Mouse (Mus musculus): ENCODE measurements around the gene Mut. TPM values are rescaled to one million over a fixed set of nuclear protein-coding genes. Genes with fewer than 3 reads are reported as not detected.

Mut gene
- 30.1 and 31.2 TPM in 2 replicates for polyA plus RNA-seq (2014; fragmentation: Nextera tagmentation; extraction: Ambion mirVana)

GRCm38 (mm10) chr17:40934420-40935231 lies at the start of gene Mut, which contains the start of gene Cenpq:
TSS of gene Mut (plus strand) at chr17:40934685.
TSS of gene Cenpq (minus strand) at chr17:40935047.
- no peaks in the 10 kb centered on the region for H3K36me3 ChIP-seq (ENCODE audit: control insufficient read depth, insufficient read depth, low read length)
- peak within 1 kb of the TSS; percentile 68 for H3K9ac ChIP-seq (ENCODE audit: low read length)
- peak within 1 kb of the TSS; percentile 63 for H3K27ac ChIP-seq (ENCODE audit: low read depth, low read length)
- no peaks in the 10 kb centered on the region for H3K27me3 ChIP-seq (ENCODE audit: control insufficient read depth, insufficient read depth, low read length)
- peaks cover 3% of the 10 kb centered on the region; the same call in 1 of the 2 replicates for H3K4me1 ChIP-seq (ENCODE audit: control insufficient read depth, insufficient read depth, low read length)
- peak within 1 kb of the TSS; percentile 59 for H3K4me2 ChIP-seq
- peak; percentile 99 for DNase-seq (ENCODE audit: low spot score, missing footprints)
- WGBS, result under 1% methylated on average over 50 of the region's 50 CpGs
- no peaks in the 10 kb centered on the region for H3K9me3 ChIP-seq (ENCODE audit: control insufficient read depth, low read length)
- peak within 1 kb of the TSS; percentile 62 for H3K4me3 ChIP-seq (ENCODE audit: low read depth, low read length)
- ATAC-seq (ENCODE audit: low FRiP score), result peak; percentile 100

DNA sequence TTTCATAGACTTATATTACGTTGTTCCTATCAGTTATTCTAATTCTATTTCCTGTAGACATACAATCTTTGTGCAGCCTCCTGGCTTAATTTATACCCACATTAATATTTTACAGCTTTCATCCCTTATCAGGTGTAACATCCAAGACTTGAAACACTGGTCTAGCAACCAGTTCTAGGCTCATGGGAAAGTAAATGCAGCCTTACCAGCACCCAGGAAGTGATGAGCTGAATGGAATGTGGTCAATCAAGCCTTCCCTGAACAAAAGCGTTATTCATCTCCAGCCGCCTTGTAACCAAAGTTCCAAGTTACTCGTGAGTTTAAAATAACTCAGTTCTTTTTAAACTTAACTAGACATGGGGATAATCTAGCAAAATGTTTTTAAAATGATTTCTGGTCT lies 49.3 kb upstream of the Mut start:
- WGBS, result 87% methylated on average over 4 of the region's 4 CpGs
- Histone ChIP-seq H3K27ac (ENCODE audit: low read depth, low read length) (no peak overlapping the region), H3K4me3 (ENCODE audit: low read depth, low read length) (no peak overlapping the region), H3K4me2 (no peak overlapping the region), H3K27me3 (ENCODE audit: control insufficient read depth, insufficient read depth, low read length) (no peaks in the 10 kb centered on the region), H3K9ac (ENCODE audit: low read length) (no peak overlapping the region), H3K36me3 (ENCODE audit: control insufficient read depth, insufficient read depth, low read length) (no peaks in the 10 kb centered on the region), H3K9me3 (ENCODE audit: control insufficient read depth, low read length) (no peaks in the 10 kb centered on the region), H3K4me1 (ENCODE audit: control insufficient read depth, insufficient read depth, low read length) (no peaks in the 10 kb centered on the region)
- DNase-seq (ENCODE audit: low spot score, missing footprints) (no peak), ATAC-seq (ENCODE audit: low FRiP score) (no peak)

DNA sequence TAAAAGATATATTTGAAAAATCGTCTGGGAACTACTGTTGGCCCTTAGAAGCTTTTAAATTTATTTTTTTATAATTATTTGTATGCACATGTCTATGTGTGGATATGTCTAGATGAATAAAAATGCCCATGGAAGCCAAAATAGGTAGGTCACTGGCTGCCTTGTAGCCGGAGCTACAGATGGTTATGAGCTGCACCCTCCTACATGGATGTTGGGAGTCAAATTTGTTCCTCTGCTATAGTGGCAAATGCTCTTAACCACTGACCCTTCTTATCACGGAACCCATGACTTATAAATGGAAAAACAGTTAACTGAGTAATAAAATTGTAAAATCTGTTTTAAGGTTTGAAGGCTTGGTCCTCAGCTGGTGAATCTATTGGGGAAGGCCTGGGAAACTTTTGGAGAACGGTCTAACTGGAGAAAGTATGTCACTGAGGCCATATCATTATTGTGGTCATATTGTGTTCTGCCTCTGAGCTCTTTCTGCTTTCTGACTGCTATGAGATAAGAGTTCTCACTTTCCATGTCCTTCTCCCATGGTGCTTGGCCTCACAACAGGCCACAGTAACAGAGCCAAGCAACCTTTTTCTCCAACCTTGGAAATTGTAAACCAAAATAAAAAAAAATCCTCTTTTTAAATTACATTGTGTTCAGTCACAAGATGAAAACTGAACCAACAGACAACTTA lies 46.5 kb upstream of the Mut start:
- no peak overlapping the region for H3K9ac ChIP-seq (ENCODE audit: low read length)
- H3K4me2 ChIP-seq, result no peak overlapping the region
- 83% methylated on average over 4 of the region's 4 CpGs for WGBS
- no peaks in the 10 kb centered on the region for H3K4me1 ChIP-seq (ENCODE audit: control insufficient read depth, insufficient read depth, low read length)
- no peak overlapping the region for H3K27ac ChIP-seq (ENCODE audit: low read depth, low read length)
- H3K27me3 ChIP-seq (ENCODE audit: control insufficient read depth, insufficient read depth, low read length), result no peaks in the 10 kb centered on the region
- no peak for ATAC-seq (ENCODE audit: low FRiP score)
- H3K36me3 ChIP-seq (ENCODE audit: control insufficient read depth, insufficient read depth, low read length), result no peaks in the 10 kb centered on the region
- no peak overlapping the region for H3K4me3 ChIP-seq (ENCODE audit: low read depth, low read length)
- no peak for DNase-seq (ENCODE audit: low spot score, missing footprints)
- no peaks in the 10 kb centered on the region for H3K9me3 ChIP-seq (ENCODE audit: control insufficient read depth, low read length)

GRCm38 (mm10) chr17:40896863-40897262 lies 37.6 kb upstream of the Mut start:
- Histone ChIP-seq H3K4me3 (ENCODE audit: low read depth, low read length) (no peak overlapping the region), H3K27ac (ENCODE audit: low read depth, low read length) (no peak overlapping the region), H3K4me2 (no peak overlapping the region), H3K9me3 (ENCODE audit: control insufficient read depth, low read length) (no peaks in the 10 kb centered on the region), H3K4me1 (ENCODE audit: control insufficient read depth, insufficient read depth, low read length) (no peaks in the 10 kb centered on the region), H3K9ac (ENCODE audit: low read length) (no peak overlapping the region), H3K36me3 (ENCODE audit: control insufficient read depth, insufficient read depth, low read length) (no peaks in the 10 kb centered on the region), H3K27me3 (ENCODE audit: control insufficient read depth, insufficient read depth, low read length) (no peaks in the 10 kb centered on the region)
- WGBS, result 78% methylated on average over 1 of the region's 1 CpGs
- peak; percentile 85 for DNase-seq (ENCODE audit: low spot score, missing footprints)
- 0 out of 2 replicates have a peak, but pooled peaks have one; percentile 69 for ATAC-seq (ENCODE audit: low FRiP score)

DNA sequence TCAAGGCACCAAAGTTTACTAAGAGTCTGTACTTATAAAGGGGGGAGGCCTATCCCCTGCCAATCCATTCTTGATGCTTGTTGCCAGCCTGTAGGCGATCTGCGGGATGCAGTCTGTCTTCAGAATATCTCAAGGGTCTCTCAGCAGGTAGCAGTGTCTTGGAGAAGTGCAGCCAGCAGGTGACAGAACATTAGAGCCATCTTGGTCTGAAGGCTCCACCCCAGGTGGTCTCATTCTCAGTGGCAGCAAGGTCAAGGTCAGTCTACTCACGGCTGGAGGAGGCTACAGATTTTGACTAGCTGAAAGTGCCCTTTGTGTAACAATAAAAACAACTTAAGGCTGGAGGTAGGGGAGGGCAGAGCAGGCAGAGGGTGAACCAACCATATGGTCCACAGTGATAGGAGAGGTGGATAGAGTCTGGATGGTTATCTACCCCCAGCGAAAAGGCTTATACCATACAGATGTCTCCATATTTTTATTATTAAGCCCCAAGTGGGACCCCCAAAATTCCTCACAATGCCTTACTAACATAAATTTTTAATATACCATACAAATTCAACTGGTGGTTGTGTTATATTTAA lies 34.6 kb upstream of the Mut start:
- Histone ChIP-seq H3K4me2 (no peak overlapping the region), H3K27ac (ENCODE audit: low read depth, low read length) (no peak overlapping the region), H3K4me1 (ENCODE audit: control insufficient read depth, insufficient read depth, low read length) (peaks cover 3% of the 10 kb centered on the region; the same call in 1 of the 2 replicates), H3K9me3 (ENCODE audit: control insufficient read depth, low read length) (no peaks in the 10 kb centered on the region), H3K4me3 (ENCODE audit: low read depth, low read length) (no peak overlapping the region), H3K9ac (ENCODE audit: low read length) (no peak overlapping the region), H3K27me3 (ENCODE audit: control insufficient read depth, insufficient read depth, low read length) (no peaks in the 10 kb centered on the region), H3K36me3 (ENCODE audit: control insufficient read depth, insufficient read depth, low read length) (no peaks in the 10 kb centered on the region)
- WGBS, result 47% methylated on average over 4 of the region's 4 CpGs
- ATAC-seq (ENCODE audit: low FRiP score), result no peak
- DNase-seq (ENCODE audit: low spot score, missing footprints), result no peak

GRCm38 (mm10) chr17:40903345-40903744 lies 31.1 kb upstream of the Mut start:
- H3K36me3 ChIP-seq (ENCODE audit: control insufficient read depth, insufficient read depth, low read length), result no peaks in the 10 kb centered on the region
- ATAC-seq (ENCODE audit: low FRiP score) (no peak), DNase-seq (ENCODE audit: low spot score, missing footprints) (no peak)
- H3K27me3 ChIP-seq (ENCODE audit: control insufficient read depth, insufficient read depth, low read length), result no peaks in the 10 kb centered on the region
- H3K9me3 ChIP-seq (ENCODE audit: control insufficient read depth, low read length), result no peaks in the 10 kb centered on the region
- WGBS, result 76% methylated on average over 4 of the region's 4 CpGs
- no peak overlapping the region for H3K4me3 ChIP-seq (ENCODE audit: low read depth, low read length)
- no peak overlapping the region for H3K9ac ChIP-seq (ENCODE audit: low read length)
- H3K27ac ChIP-seq (ENCODE audit: low read depth, low read length), result no peak overlapping the region
- peaks cover 3% of the 10 kb centered on the region; the same call in 1 of the 2 replicates for H3K4me1 ChIP-seq (ENCODE audit: control insufficient read depth, insufficient read depth, low read length)
- H3K4me2 ChIP-seq, result no peak overlapping the region

GRCm38 (mm10) chr17:40904056-40904597 lies 30.4 kb upstream of the Mut start:
- no peak for DNase-seq (ENCODE audit: low spot score, missing footprints)

GRCm38 (mm10) chr17:40904721-40905154 lies 29.7 kb upstream of the Mut start:
- DNase-seq (ENCODE audit: low spot score, missing footprints), result peak; percentile 85
- Histone ChIP-seq H3K36me3 (ENCODE audit: control insufficient read depth, insufficient read depth, low read length) (no peaks in the 10 kb centered on the region), H3K9me3 (ENCODE audit: control insufficient read depth, low read length) (no peaks in the 10 kb centered on the region), H3K27me3 (ENCODE audit: control insufficient read depth, insufficient read depth, low read length) (no peaks in the 10 kb centered on the region), H3K9ac (ENCODE audit: low read length) (no peak overlapping the region), H3K4me2 (peak overlapping the region; percentile 29), H3K27ac (ENCODE audit: low read depth, low read length) (no peak overlapping the region), H3K4me3 (ENCODE audit: low read depth, low read length) (no peak overlapping the region), H3K4me1 (ENCODE audit: control insufficient read depth, insufficient read depth, low read length) (peaks cover 3% of the 10 kb centered on the region; the same call in 1 of the 2 replicates)
- ATAC-seq (ENCODE audit: low FRiP score), result peak; percentile 68; the same call in 1 of the 2 replicates
- WGBS, result 10% methylated on average over 13 of the region's 14 CpGs

More at GRCm38 (mm10) chr17:40904056-40904597, 30.4 kb upstream of the Mut start:
- ATAC-seq (ENCODE audit: low FRiP score), result peak; percentile 27
- Histone ChIP-seq H3K27ac (ENCODE audit: low read depth, low read length) (no peak overlapping the region), H3K4me2 (peak overlapping the region; percentile 29; the same call in 1 of the 2 replicates), H3K36me3 (ENCODE audit: control insufficient read depth, insufficient read depth, low read length) (no peaks in the 10 kb centered on the region), H3K27me3 (ENCODE audit: control insufficient read depth, insufficient read depth, low read length) (no peaks in the 10 kb centered on the region), H3K4me3 (ENCODE audit: low read depth, low read length) (no peak overlapping the region), H3K9ac (ENCODE audit: low read length) (no peak overlapping the region), H3K4me1 (ENCODE audit: control insufficient read depth, insufficient read depth, low read length) (peaks cover 3% of the 10 kb centered on the region; the same call in 1 of the 2 replicates), H3K9me3 (ENCODE audit: control insufficient read depth, low read length) (no peaks in the 10 kb centered on the region)
- WGBS, result 12% methylated on average over 11 of the region's 11 CpGs
